Mouse (Mus musculus): ENCODE measurements around the gene Gm3476. TPM values are rescaled to one million over a fixed set of nuclear protein-coding genes. Genes with fewer than 3 reads are reported as not detected.
"Not testable (repeated sequence)": the region's sequence is repeated elsewhere in the genome, so short reads cannot be mapped to it uniquely, and the experiment has no call there.

Gene Gm3476
- not detected for total RNA-seq (2021)

- DNase-seq (ENCODE audit: low spot score in 2 of 2); intact Hi-C loops (cut with DNase I): not testable (repeated sequence)
These were observed at the start of gene Gm3476 for GRCm38 (mm10) chr14:6125707-6126106. Gm3476 (minus strand) TSS chr14:6125807.

GRCm38 (mm10) chr14:6163538-6163937 lies 37.9 kb upstream of the Gm3476 start:
- intact Hi-C loops (cut with DNase I); DNase-seq (ENCODE audit: low spot score in 2 of 2): not testable (repeated sequence)

GRCm38 (mm10) chr14:6161085-6161484 lies 35.5 kb upstream of the Gm3476 start:
- DNase-seq (ENCODE audit: low spot score in 2 of 2); intact Hi-C loops (cut with DNase I): not testable (repeated sequence)

- intact Hi-C loops (cut with DNase I) = not testable (repeated sequence)
- DNase-seq (ENCODE audit: low spot score in 2 of 2) = peak; percentile 23 to 30
These were observed 17.2 kb downstream of the Gm3476 start, which contains the start of gene Gm3468 for GRCm38 (mm10) chr14:6108272-6108925. Gm3468 (minus strand) TSS chr14:6108665.

- intact Hi-C loops (cut with DNase I); DNase-seq (ENCODE audit: low spot score in 2 of 2): not testable (repeated sequence)
These were observed 18.1 kb downstream of the Gm3476 start for GRCm38 (mm10) chr14:6107500-6107899.

- intact Hi-C loops (cut with DNase I); DNase-seq (ENCODE audit: low spot score in 2 of 2): not testable (repeated sequence)
These were observed 31.8 kb downstream of the Gm3476 start, which contains the start of gene Gm8206 for GRCm38 (mm10) chr14:6093842-6094241. Gm8206 (minus strand) TSS chr14:6093942.

GRCm38 (mm10) chr14:6058167-6058566 lies 67.4 kb downstream of the Gm3476 start, which contains the start of gene Gm6337:
Gm6337 (minus strand) TSS chr14:6058267.
- DNase-seq (ENCODE audit: low spot score in 2 of 2); intact Hi-C loops (cut with DNase I): not testable (repeated sequence)

Other genes starting within 250 kb of the Gm3476 start
- under 1 TPM; 0.78 to 0.96 TPM for gene Gm8237, start 245.4 kb downstream of the Gm3476 start, total RNA-seq (2021)
- gene Gm3248, start 164.1 kb downstream of the Gm3476 start, total RNA-seq (2021) = under 1 TPM; 0.41 to 0.76 TPM
- not detected for gene Gm3453, start 146.7 kb downstream of the Gm3476 start, total RNA-seq (2021)
- gene Gm6337, start 67.5 kb downstream of the Gm3476 start, total RNA-seq (2021) = not detected
- not detected for gene Gm8206, start 31.9 kb downstream of the Gm3476 start, total RNA-seq (2021)
- 1 to 10 TPM; 1.1 to 1.2 TPM for gene Gm3468, start 17.1 kb downstream of the Gm3476 start, total RNA-seq (2021)
- under 1 TPM; 0.78 TPM for gene Gm21560, start 93.5 kb upstream of the Gm3476 start, total RNA-seq (2021)
- gene Gm3411, start 161.4 kb upstream of the Gm3476 start, total RNA-seq (2021) = 1 to 10 TPM; 1.5 to 2.1 TPM
- gene Gm21103, start 179.0 kb upstream of the Gm3476 start, total RNA-seq (2021) = not detected
- not detected for gene Gm3618, start 217.9 kb upstream of the Gm3476 start, total RNA-seq (2021)

All from left cerebral cortex, postnatal 25 days (tissue).